Mouse (Mus musculus): ENCODE data around the gene Ccdc153.

Gene Ccdc153

GRCm38 (mm10) chr9:44286256-44286850, 45.9 kb downstream of the Ccdc153 start:
- no peak for DNase-seq (ENCODE audit: low spot score in 2 of 2)

GRCm38 (mm10) chr9:44287003-44287400, 46.5 kb downstream of the Ccdc153 start:
- no peak for DNase-seq (ENCODE audit: low spot score in 2 of 2)

DNA sequence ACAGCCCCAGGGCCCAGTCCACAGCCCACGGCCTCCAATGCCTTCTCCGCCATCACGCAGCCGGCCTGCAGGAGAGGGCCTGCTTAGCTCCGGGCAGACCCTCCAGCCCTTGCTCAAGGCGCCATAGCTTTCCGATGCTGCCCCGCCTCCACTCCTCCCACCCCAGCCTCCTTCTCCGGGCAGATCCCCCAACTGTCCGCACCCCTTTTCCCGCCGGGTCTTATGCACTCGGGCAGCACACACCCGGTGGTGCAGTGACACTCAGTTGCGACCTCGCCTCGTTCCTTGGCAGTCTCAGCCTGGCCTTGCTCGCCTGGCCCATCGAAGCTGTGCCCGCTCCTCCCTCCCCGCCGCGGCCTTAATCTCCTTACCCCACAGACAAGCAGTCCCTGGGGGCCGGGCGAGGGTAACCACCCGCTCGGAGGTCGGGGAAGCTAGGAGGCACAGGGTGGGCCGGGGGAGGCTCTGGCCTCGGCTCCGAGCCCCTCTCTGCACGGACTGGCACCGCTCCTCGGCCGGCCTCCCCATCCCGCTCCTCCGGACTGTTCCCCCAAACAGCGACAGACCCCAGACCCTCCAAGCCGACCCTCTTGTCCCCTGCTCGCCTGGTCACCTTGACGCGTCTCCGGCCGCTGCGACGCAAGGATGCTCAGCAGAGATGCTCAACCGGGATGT, 47.1 kb downstream of the Ccdc153 start:
- no peak for DNase-seq (ENCODE audit: low spot score in 2 of 2)

- DNase-seq (ENCODE audit: low spot score in 2 of 2): peak in 1 of 2 experiments; percentile 24
Measured at GRCm38 (mm10) chr9:44288076-44288958, 47.8 kb downstream of the Ccdc153 start, which contains the start of gene Abcg4. Abcg4 (minus strand) TSS chr9:44288615.

DNA sequence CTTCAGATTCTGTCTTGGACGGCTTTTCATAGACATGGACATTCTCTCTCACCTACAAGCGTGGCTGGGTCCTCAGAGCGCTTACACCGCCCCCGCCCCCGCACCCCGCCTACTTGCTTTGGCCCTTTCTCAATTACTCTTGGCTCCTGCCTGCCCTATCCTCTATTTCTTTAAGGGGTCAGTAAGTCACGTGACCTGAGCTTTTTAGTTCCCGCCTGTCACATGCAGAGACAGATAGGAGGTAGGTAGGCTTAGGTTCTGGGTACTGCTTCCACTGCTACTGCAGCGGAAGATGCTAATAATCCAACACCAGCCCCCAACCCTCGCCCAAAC, 48.4 kb downstream of the Ccdc153 start:
- DNase-seq (ENCODE audit: low spot score in 2 of 2): no peak

DNA sequence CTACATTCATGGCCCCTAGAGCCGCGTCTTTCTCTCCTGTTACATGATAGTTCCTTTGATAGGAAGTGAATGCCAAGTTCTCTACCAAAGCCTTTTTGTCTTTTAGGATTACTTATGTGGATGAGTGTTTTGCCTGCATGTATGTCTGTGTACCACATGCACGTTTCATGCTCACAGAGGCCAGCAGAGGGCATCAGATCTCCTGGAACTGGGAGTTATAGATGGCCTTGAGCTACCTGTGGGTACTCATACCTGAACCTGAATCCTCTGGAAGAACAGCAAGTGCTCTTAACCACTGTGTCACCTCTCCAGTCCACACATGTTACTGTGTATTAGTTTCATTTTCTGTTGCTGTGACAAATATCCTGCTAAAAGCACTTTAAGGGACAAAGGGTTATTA, 52.0 kb downstream of the Ccdc153 start:
- no peak for DNase-seq (ENCODE audit: low spot score in 2 of 2)
